Mouse (Mus musculus) ES-Bruce4 (cell line): Measurements from ENCODE around the gene Dcaf6.

Experiments
- CTCF ChIP-seq: IDR thresholded peaks from one replicate; pipeline ENCODE4 v1.8.1; 2011; ENCODE audit warnings: low read depth, low read length
- POLR2A ChIP-seq: IDR thresholded peaks from one replicate; pipeline ENCODE4 v1.8.1; 2011; ENCODE audit warnings: low read length; ENCODE audit not compliant: insufficient read depth

GRCm38 (mm10) chr1:165426254-165426653 is 34.0 kb downstream of the Dcaf6 start:
- no peak for TF ChIP-seq CTCF
- no peak for TF ChIP-seq POLR2A
